Mouse (Mus musculus) heart, postnatal 36 days (tissue): Measurements from ENCODE around the gene Gm20489. TPM values are rescaled to one million over a fixed set of nuclear protein-coding genes. Genes with fewer than 3 reads are reported as not detected.

Experiments used
- DNase-seq, 2 experiments: peaks; one replicate each; pipeline ENCODE4 v3.0.0; 2021 to 2022
- intact Hi-C: fragments of 180-260 bp; cut with DNase I; formaldehyde crosslinking; loops from one replicate; pipeline ENCODE4 v1.15.1; 2025
- total RNA-seq, 2 experiments: library from RNA; stranded (reverse); gene quantifications; 2 replicates each; pipeline ENCODE4 v1.2.3; 2021

The Gm20489 gene
- total RNA-seq, 2 experiments from 2014 or later, result not detected

GRCm38 (mm10) chrX:101266631-101267030, 2.2 kb downstream of the Gm20489 start:
- DNase-seq, result no peak
- intact Hi-C loops, result no loop called here

- no peak for DNase-seq
- intact Hi-C loops, result no loop called here
These were observed 4.9 kb downstream of the Gm20489 start, which contains the start of gene Gm614 for GRCm38 (mm10) chrX:101263892-101264291. Gene Gm614 (minus strand): TSS chrX:101263992.

GRCm38 (mm10) chrX:101260441-101261325, 8.1 kb downstream of the Gm20489 start:
- intact Hi-C loops, result no loop called here
- DNase-seq, result no peak

- intact Hi-C loops, result loop anchor here (10.0 kb wide), 1 partner anchor 168 kb away; the partner anchor contains the start of genes Nono and Zmym3
- peak in 1 of 2 experiments; percentile 13 for DNase-seq
These were observed 12.2 kb downstream of the Gm20489 start for GRCm38 (mm10) chrX:101256603-101257002.

- intact Hi-C loops, result loop anchor here (2.0 to 10.0 kb wide), 3 partner anchors 18 to 170 kb away; partner anchors contain the start of genes Nono, Snx12 and Zmym3
- peak in 1 of 2 experiments; percentile 6 for DNase-seq
These were observed 14.1 kb downstream of the Gm20489 start for GRCm38 (mm10) chrX:101254740-101255139.

- peak; percentile 79 to 82 for DNase-seq
- intact Hi-C loops, result loop anchor here (2.0 to 10.0 kb wide), 3 partner anchors 19 to 171 kb away; partner anchors contain the start of genes Nono, Snx12 and Zmym3
These were observed 14.7 kb downstream of the Gm20489 start, which contains the start of gene Foxo4 for GRCm38 (mm10) chrX:101253952-101254729. Gene Foxo4 (plus strand): TSS chrX:101254528.

GRCm38 (mm10) chrX:101245011-101245410, 23.8 kb downstream of the Gm20489 start:
- DNase-seq, result no peak
- intact Hi-C loops, result no loop called here

- intact Hi-C loops, result loop anchor here (2.0 to 10.0 kb wide), 4 partner anchors 32 to 110 kb away; partner anchors contain the start of genes Foxo4 and Med12
- DNase-seq, result no peak
These were observed 46.0 kb downstream of the Gm20489 start for GRCm38 (mm10) chrX:101222796-101223162.

- DNase-seq, result peak; percentile 83 to 87
- intact Hi-C loops, result loop anchor here (2.0 to 10.0 kb wide), 4 partner anchors 33 to 110 kb away; partner anchors contain the start of genes Foxo4 and Med12
These were observed 46.7 kb downstream of the Gm20489 start, which contains the start of gene Snx12 for GRCm38 (mm10) chrX:101221834-101222795. Gene Snx12 (minus strand): TSS chrX:101222563.

Other genes starting within 250 kb of the Gm20489 start
- gene Tex11, start 209.4 kb downstream of the Gm20489 start, total RNA-seq, result under 1 TPM in 1 of 2 experiments, not detected in 1; 0.28 TPM
- gene Slc7a3, start 183.0 kb downstream of the Gm20489 start, total RNA-seq, result not detected
- 10 to 100 TPM; 32.9 to 42.0 TPM for gene Snx12, start 46.5 kb downstream of the Gm20489 start, total RNA-seq
- 10 to 100 TPM; 63.0 to 65.2 TPM for gene Foxo4, start 14.5 kb downstream of the Gm20489 start, total RNA-seq
- gene Gm614, start 5.0 kb downstream of the Gm20489 start, total RNA-seq, result not detected
- gene Il2rg, start 768 bp downstream of the Gm20489 start, total RNA-seq, result 1 to 10 TPM; 8.8 to 9.0 TPM
- gene Med12, start 5.0 kb upstream of the Gm20489 start, total RNA-seq, result 10 to 100 TPM; 19.8 to 23.2 TPM
- gene Nlgn3, start 30.1 kb upstream of the Gm20489 start, total RNA-seq, result under 1 TPM; 0.22 to 0.50 TPM
- not detected for gene Gjb1, start 107.4 kb upstream of the Gm20489 start, total RNA-seq
- gene Zmym3, start 151.8 kb upstream of the Gm20489 start, total RNA-seq, result 10 to 100 TPM; 13.7 to 18.2 TPM
- gene Nono, start 160.3 kb upstream of the Gm20489 start, total RNA-seq, result 10 to 100 TPM; 63.9 to 78.2 TPM
- 100 to 1,000 TPM; 184 to 237 TPM for gene Itgb1bp2, start 180.1 kb upstream of the Gm20489 start, total RNA-seq